Mouse (Mus musculus): ENCODE data around the gene Pwwp2b.

Gene Pwwp2b

DNA sequence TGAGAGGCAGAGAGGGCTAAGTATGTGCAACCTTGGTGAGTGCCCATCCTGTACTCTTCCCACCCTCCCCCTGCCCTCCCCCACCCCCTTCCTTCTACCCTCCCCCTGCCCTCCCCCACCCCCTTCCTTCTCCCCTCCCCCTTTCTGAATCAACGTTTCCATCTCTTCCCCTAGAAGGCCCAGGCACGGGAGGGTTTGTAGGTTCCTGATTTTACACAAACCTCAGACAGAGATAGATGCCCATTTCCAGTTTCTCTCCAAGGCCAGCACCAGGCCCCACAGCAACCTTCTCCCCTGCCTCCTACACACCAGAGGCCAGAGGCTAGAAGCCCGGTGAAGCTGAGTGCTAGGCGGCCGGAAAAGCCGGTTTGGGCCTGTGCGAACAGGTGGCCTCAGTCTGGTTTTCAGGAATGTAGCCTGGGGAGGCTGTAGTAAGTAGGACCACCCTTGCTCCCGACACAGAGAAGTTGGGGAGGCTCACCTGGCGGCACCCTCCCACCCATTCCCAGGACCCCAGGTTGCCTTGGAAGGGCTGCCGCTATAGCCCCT lies 48.3 kb downstream of the Pwwp2b start:
- in situ Hi-C loops (cut with MboI, MseI) = loop anchor here (5.0 kb wide), 1 partner anchor 69 kb away; no protein-coding TSS in a partner anchor

DNA sequence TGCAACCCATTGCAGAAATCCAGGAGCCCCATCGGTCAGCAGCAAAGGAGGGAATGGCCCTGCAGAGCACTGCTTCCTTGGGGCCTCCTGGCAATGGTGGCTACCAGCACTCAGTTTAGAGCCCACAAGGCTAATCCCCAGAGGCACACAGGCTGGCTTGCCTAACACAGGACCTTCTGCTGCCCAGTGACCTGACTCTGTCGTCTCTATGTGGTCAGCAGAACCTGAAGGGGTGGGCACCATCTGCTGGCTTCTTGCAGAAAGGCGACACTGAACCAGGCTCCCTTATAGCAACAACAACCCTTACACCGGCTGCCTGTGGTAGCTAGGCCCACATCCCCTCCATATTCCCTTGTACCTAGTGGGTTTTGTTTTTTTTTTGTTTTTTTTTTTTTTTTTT lies 50.2 kb downstream of the Pwwp2b start:
- in situ Hi-C loops (cut with MboI, MseI) = loop anchor here (5.0 kb wide), 1 partner anchor 71 kb away; no protein-coding TSS in a partner anchor

DNA sequence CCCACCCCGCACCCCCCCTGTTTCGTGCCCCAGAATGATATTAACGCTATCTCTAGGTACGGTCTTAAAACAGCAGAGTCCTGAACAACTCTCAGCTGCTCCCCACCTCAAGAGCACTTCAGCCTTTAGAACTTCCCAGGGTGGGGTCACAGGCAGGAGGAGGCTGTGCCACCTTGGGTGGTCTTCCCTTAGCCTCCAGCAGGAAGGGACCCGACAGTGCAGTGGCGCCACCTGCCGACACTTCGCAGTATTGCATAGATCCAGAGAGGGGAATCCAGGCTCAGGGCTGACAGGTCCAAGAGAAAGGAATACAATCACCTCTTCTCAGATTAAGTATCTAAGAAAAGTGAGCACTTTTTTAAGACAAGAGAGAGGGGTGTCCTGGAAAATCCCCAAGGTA lies 51.1 kb downstream of the Pwwp2b start:
- in situ Hi-C loops (cut with MboI, MseI) = loop anchor here (5.0 kb wide), 1 partner anchor 72 kb away; no protein-coding TSS in a partner anchor

DNA sequence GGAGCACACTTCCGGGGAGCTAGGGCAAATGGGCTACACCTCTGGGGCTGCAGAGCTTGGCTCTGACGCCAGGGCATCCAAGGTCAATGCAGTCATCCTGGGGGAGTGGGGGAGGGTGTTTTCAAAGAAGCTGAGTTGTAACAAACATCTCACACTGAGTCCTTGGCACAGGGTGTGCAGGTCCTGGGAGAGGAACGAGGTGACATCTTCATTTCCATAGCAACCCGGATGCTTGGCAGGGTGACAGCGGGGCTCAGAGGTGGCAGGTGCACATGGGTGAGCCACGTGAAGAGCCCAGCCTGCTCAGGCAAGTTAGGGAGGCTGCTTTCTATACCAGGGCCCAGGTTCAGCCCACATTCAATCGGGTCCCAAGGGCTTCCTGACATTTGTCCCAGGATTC lies 52.1 kb downstream of the Pwwp2b start:
- in situ Hi-C loops (cut with MboI, MseI) = loop anchor here (5.0 to 25.0 kb wide), 2 partner anchors 177 to 888 kb away; no protein-coding TSS in a partner anchor

DNA sequence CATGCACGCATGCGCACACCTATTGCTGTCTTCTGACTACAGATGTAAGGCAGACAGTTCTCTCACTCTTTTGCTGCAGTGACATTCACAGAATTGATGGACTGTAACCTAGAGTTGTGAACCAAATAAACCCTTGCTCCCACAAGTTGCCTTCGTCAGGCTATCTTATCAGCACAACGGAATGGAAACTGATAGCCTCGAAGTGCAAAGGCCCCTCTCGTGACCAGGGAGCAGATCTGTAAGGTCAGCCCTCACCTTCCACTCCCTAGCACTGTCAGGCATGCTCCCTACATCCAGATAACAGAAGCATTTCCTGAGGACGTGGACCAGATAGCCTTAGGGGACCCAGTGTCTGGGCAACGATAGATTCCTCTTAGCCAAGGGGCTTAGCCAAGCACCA lies 53.2 kb downstream of the Pwwp2b start:
- in situ Hi-C loops (cut with MboI, MseI) = loop anchor here (5.0 to 25.0 kb wide), 2 partner anchors 176 to 889 kb away; no protein-coding TSS in a partner anchor

DNA sequence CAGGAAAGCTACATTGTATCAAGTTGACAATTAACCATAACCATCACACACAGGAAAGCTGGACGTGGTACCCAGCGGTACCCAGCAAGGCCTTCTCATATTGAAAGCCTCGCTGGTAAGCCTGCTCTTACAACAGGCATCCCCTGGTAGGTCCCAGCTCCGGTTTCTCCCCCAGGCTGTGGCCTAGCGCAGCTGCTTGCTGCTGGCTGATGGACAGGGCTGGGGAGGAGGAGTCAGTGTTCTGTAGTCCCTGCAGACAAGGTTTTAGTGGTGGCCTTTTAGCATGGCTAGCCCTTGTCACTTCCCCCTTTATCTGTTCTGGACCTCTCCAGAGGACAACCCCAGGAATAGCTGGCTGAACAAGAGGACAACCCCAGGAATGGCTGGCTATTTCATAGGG lies 54.0 kb downstream of the Pwwp2b start:
- in situ Hi-C loops (cut with MboI, MseI) = loop anchor here (5.0 to 25.0 kb wide), 2 partner anchors 175 to 890 kb away; no protein-coding TSS in a partner anchor

DNA sequence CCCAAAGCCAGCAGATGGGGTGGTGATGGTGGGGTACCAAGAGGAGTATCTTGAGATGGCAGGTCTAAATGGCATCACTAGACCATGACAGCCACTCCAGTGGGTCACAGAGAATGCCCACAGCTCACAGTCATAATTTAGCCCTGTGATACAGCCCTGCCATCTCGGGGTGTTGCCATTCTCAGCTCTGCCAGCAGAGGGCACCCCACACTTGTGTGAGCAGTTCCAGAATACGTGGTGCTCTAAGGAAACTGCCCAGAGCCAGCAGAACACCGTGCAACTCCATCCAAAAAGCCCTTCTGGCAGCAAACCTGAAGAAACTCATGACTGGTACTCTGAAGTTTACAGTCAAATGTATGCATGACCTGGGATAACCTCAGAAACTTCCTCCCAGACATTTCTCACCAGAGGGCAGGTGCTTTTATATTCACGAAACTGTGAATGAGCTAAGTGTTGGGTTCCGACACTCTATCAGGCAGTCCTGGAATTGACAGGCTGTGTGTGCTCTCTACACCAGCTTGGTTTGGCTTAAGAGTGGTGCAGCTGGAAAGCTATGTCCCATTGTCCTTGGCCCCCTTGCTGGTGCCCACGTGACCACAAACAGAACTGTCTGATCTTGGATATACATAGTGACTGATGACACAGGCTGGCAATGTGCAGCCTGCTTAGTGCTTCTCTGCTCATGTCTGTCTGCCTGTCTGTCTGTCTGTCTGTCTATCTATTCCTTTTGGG lies 55.2 kb downstream of the Pwwp2b start:
- in situ Hi-C loops (cut with MboI, MseI) = loop anchor here (5.0 to 25.0 kb wide), 2 partner anchors 174 to 891 kb away; no protein-coding TSS in a partner anchor

DNA sequence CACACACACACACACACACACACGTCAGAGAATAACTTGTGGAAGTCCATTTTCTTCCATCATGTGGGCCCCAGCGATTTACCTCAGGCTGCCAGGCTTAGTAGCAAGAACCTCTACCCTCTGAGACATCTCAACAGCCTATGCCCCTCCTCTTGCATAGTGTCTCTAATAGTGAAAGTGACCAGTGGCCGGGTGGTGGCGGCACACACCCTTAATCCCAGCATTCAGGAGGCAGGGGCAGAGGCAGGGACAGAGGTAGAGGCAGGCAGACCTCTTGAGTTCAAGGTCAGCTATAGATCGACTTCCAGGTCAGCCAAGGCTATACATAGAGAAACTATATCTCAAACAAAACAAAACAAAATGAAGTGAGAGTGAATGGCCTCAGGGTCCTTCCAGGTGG lies 56.0 kb downstream of the Pwwp2b start:
- in situ Hi-C loops (cut with MboI, MseI) = loop anchor here (5.0 to 25.0 kb wide), 2 partner anchors 173 to 892 kb away; no protein-coding TSS in a partner anchor

DNA sequence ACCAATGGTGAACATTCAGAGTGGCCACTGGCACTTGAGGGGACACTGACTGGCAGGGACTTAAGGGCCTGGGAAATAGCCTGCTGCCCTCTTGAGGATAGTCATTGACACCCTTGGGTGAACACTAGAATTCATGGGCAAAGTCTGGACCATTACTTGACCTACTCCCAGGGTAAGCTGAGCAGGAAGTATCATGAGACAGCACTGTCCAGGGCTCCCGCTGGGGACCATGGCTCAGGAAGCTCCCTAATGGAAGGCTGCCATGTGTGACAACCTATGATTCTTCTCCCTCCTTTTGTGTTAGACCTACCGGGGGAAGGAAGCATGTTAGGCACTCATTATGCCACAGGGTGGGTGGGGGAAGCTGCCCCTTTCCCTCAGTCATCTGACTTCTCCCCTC lies 58.8 kb downstream of the Pwwp2b start:
- in situ Hi-C loops (cut with MboI, MseI) = loop anchor here (25.0 kb wide), 1 partner anchor 895 kb away; no protein-coding TSS in a partner anchor

DNA sequence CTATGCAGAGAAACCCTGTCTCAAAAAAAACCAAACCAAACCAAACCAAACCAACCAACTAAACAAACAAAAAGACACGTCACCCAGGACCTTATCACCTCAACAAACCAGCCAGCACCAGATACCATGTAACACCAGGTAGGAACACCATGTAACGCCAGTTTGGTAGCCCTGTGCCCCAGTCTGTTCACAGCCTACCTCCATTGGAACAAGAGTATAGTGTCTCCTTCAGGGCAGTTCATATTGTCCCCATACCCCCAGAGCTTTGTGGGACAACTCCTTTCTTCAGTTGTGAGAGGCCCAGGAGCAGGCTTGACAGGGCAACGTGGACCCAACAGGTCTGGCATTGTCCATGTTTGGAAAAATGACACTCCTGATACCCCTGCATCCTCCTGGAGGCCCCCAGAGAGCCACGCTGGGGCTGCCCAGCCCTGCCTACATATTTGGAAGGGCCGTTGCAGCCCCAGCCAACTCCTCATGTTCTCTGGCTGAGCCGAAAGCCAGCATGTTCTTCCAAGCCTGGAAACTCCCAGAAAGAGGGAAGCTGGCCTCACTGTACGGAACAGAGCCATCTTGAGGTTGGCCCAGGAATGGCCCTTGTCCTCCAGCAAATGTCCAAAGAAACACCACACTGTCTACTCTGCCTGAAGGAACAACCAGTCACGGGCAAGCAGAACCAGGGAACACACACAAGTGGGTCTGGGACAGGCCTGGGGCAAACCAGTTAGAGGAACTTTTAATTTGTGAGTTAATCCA lies 60.0 kb downstream of the Pwwp2b start:
- in situ Hi-C loops (cut with MboI, MseI) = loop anchor here (25.0 kb wide), 1 partner anchor 896 kb away; no protein-coding TSS in a partner anchor

DNA sequence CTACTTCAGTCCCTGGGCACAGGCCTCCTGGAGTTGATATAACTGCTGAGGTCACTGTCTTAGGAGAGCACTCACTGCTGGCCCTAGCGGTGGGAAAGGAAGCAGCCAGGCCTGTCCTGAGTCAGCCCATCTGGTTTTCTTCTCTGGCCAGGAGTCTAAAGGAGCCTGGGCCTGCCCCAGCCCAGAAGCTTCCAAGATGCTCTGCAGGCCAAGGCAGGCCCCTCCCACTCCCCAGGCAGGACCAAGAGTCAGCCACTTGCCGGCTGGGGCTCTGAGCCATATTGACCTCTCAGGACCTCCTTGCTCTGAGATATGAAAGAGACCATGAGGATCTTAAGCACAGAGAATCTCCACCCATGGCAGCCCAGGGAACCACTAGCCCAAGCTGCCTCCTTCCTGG lies 60.8 kb downstream of the Pwwp2b start:
- in situ Hi-C loops (cut with MboI, MseI) = loop anchor here (25.0 kb wide), 1 partner anchor 897 kb away; no protein-coding TSS in a partner anchor

DNA sequence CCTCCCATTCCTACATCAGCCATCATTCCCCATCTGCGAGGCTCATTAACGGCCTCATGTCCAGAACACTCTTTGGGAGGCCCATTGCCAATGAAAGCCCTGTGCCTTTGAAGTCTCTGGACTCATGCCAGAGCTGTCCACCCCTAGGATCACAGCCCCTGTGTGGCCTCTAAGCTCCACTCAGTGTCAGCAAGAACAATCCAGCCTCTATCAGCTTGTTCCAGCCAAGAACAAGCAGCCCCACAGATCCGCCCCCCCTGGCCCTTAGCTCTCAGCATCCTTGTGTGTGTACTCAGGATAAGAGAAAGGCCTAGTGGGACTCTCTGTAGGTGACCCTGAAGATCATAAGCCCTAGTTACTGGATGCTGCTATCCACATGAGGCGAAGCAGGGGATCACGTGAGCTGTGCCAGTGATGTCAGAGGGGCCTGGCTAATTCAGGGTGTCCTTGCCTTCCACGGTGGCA lies 62.2 kb downstream of the Pwwp2b start:
- in situ Hi-C loops (cut with MboI, MseI) = loop anchor here (25.0 kb wide), 1 partner anchor 898 kb away; no protein-coding TSS in a partner anchor

DNA sequence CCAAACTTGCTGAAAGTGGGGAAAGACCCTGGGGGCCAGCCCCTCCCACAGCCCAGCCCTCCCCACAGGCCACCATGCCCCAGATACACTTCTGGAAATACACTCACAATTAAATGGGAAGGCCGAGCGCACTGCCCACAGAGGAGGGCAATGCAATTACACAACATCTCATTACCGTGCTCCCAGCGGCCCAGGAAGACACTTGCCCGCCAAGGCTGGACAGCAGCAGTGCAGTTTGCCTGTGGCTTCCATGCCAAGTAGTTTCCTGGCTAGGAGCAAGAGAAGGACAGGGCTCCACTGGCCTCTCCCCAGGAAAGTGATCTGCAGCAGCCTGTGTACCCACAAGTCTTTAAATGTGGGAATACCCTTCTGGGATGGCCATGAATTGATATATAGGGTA lies 64.4 kb downstream of the Pwwp2b start:
- in situ Hi-C loops (cut with MboI, MseI) = loop anchor here (25.0 kb wide), 1 partner anchor 900 kb away; no protein-coding TSS in a partner anchor

DNA sequence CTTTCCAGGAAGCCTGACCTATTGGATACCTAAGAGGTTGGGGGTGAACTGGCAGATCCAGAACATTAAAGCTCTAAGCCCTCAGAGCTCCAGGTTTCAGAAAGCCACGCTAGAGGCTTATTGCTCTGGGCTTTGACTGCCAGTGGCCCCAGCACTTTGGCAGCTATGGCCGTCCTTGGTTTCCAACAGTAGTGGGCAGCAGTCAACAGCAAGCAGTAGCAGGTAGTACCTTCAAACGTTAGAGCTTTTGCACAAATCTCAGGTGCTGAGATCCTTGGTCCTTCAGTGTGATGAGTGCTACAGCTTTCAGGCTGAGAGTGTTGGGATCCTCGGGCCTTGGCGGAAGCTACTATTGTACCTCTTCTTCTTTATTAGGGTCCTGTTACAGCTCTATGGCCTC lies 65.1 kb downstream of the Pwwp2b start:
- in situ Hi-C loops (cut with MboI, MseI) = loop anchor here (25.0 kb wide), 1 partner anchor 901 kb away; no protein-coding TSS in a partner anchor

DNA sequence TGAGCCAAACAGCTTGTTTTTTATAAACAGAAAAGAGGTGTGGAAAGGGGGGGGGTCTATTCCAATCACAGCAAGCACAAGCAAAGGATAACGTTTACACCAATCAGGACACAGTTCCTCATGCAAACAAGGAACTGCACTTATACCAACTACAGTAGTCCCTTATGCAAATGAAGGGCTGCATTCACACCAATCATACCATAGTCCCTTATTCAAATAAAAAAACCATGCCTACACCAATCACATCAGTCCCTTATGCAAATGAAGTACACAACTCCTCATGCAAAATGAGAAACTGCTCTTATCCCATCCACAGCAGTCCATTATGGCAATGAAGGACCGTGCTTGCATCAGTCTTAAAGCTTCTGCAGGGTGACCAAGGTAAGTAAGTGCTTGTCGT lies 66.4 kb downstream of the Pwwp2b start:
- in situ Hi-C loops (cut with MboI, MseI) = loop anchor here (25.0 kb wide), 1 partner anchor 902 kb away; no protein-coding TSS in a partner anchor

DNA sequence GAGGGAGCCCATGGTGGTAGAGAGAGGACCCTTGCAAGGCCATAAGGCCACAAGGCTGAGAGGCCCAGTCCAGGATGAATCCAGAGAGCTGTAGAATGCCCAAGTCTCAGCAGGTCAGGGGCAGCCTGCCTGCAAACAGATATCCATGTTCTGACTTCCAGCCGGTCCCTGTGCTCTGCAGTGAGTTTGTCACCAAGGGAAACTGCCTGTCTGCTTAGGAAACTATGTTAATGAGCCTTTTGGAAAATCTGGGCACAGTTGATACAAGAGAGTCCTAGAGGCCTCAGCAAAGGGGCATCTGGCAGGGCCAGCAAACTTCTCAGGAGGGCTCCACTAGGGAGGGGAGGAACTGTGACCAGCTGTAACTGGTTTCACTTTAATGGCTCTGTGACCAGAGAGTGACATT lies 70.7 kb downstream of the Pwwp2b start:
- in situ Hi-C loops (cut with MboI, MseI) = loop anchor here (25.0 kb wide), 1 partner anchor 907 kb away; no protein-coding TSS in a partner anchor

Data from regulatory T cell (primary cell).